Mouse (Mus musculus) retina, postnatal 7 days (tissue): Measurements from ENCODE around the gene Mep1a.

Source experiments
- DNase-seq: peaks from one replicate; pipeline ENCODE4 v3.0.0-alpha.2; 2012; ENCODE audit warnings: low read depth, low spot score

Gene Mep1a

GRCm38 (mm10) chr17:43477621-43478020 is 25.0 kb downstream of the Mep1a start:
- no peak for DNase-seq

GRCm38 (mm10) chr17:43474775-43475174 is 27.8 kb downstream of the Mep1a start:
- no peak for DNase-seq

DNA sequence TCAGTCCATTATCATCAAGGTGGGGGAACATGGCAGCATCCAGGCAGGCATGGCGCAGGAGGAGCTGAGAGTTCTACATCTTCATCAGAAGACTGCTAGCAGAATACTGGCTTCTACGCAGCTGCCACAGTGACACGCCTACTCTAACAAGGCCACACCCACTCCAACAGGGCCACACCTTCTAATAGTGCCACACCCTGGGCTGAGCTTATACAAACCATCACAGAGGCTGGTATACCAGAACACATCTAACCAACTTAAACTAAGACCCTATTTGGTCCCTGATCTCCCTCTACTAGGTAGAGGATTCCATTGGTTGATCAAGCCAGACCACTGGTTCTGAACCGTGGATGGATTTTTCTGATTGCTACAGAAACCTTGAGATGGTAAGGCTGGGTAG is 30.1 kb downstream of the Mep1a start:
- no peak for DNase-seq

- DNase-seq = no peak
Measured at GRCm38 (mm10) chr17:43470039-43470438, 32.6 kb downstream of the Mep1a start.

GRCm38 (mm10) chr17:43460245-43461181 is 42.1 kb downstream of the Mep1a start:
- DNase-seq = peak; percentile 79

DNA sequence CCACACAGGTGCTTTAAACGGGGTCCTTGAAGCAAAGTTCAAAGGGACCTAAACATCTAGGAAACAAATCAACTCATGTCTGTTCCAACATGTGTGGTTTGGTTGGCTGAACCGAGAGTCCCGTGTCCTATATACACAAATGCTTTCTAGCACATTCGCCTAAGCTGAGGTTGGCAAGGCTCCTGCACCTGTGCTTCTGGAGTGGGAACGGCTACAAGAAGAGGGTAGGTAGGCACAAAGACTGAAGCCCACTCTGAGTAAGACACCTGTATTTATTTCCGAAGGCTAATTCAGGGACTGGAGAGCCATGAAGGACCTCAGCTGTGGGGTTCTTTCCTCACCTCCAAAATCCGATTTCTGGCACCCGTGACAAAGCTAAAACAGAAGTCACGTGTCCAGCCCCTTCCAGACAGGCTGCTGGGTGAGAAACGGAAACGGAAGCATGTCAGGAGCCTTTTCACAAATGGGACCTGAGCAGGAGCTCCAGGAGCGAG is 42.8 kb downstream of the Mep1a start:
- DNase-seq = no peak

DNA sequence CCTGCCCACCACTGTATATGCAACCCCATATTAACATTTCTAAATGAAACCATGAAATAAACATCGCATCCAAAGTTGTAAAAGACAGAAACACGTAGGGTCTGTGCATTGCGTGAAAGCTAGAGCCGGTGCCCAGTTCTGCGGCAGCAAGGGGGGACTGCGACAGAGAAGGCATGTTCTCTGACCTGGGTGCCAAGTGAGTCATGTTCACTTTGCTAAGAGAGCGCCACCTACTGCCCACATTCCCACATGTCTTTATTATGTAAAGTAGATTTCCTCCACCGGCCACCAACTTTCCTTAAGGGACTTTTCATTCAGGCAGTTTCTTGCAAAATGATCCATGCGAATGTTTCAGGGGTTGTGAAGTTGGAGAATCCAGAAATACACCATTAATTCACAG is 44.0 kb downstream of the Mep1a start:
- DNase-seq = peak; percentile 35

- DNase-seq = no peak
Measured at GRCm38 (mm10) chr17:43451216-43451615, 51.4 kb downstream of the Mep1a start.

DNA sequence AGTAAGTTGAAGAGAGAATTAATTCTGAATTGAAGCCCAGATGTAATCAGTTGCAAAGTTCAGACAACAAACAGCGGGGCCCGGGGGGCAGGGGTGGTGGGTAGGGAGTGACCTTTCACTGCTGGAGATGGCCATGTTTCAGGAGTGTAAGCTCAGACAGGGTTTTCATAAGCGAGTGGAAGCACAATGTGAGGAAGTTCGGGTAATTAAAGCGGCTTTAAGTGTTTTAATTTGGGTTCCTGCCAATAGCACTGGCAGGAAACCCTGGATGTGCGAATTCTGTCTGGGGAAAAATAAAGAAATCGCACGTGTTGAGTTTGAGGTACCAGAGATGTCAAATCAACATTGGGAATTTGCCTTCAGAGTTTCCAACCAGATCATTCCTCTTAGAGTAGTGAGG is 68.1 kb downstream of the Mep1a start:
- no peak for DNase-seq

GRCm38 (mm10) chr17:43431692-43432091 is 70.9 kb downstream of the Mep1a start:
- DNase-seq = no peak
